Mouse (Mus musculus): ENCODE measurements around the gene Pnkd.
A peak's percentile ranks its signal among the peaks of the same experiment; 100 is the strongest.

Gene Pnkd

GRCm38 (mm10) chr1:74362325-74363229, 77.8 kb downstream of the Pnkd start:
- no peak for DNase-seq

DNA sequence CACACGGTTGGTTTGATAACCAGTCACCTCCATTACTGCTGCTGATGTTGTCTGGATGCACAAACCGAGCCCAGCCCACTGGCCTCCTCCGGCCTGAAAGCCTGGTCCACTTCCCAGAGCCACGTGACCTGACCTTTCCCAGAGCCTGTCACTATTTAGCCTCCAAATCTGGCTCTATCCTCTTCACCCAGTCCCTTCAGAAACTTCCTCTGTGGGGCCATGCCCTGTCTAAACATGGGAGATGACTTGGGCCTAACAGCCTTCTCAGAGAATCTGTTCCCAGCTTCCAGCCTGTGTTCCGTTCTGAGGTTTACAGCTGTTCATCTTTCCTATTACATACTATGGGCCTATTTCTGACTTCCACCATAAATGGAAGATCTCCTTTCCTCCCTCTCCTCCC, 78.7 kb downstream of the Pnkd start:
- no peak for DNase-seq

GRCm38 (mm10) chr1:74364270-74364669, 79.5 kb downstream of the Pnkd start:
- no peak for DNase-seq

- peak in 1 of 2 experiments; percentile 20 for DNase-seq
These were observed 83.3 kb downstream of the Pnkd start for GRCm38 (mm10) chr1:74367886-74368645.

GRCm38 (mm10) chr1:74370040-74370439, 85.3 kb downstream of the Pnkd start:
- no peak for DNase-seq

DNA sequence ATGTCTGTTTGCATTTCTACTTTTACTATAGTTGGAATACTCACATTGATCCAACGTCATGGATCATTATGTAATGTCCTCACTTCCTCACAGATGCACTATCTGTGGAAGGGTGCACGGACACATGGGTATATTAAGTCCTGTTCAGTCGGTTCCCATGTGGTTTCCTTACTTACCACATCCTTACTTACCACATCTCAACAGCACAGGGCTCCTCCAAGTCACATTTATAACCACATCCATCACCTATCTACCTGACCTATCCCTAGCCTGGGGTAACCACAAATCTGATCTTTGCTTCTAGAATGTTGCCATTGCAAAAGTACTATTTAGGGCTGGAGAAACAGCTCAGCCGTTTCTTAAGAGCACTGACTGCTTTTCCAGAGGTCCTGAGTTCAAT, 88.6 kb downstream of the Pnkd start:
- DNase-seq = no peak

- no peak for DNase-seq
These were observed 90.2 kb downstream of the Pnkd start, which contains the start of gene Slc11a1 for GRCm38 (mm10) chr1:74374980-74375379. Slc11a1 (plus strand) TSS chr1:74375195.

GRCm38 (mm10) chr1:74375561-74375960, 90.8 kb downstream of the Pnkd start:
- DNase-seq = no peak

- DNase-seq = no peak
These were observed 91.7 kb downstream of the Pnkd start for GRCm38 (mm10) chr1:74376396-74376795.

GRCm38 (mm10) chr1:74379058-74379504, 94.4 kb downstream of the Pnkd start:
- no peak for DNase-seq

GRCm38 (mm10) chr1:74380484-74380883, 95.8 kb downstream of the Pnkd start:
- DNase-seq = no peak

- DNase-seq = no peak
These were observed 96.9 kb downstream of the Pnkd start for GRCm38 (mm10) chr1:74381588-74382021.

DNA sequence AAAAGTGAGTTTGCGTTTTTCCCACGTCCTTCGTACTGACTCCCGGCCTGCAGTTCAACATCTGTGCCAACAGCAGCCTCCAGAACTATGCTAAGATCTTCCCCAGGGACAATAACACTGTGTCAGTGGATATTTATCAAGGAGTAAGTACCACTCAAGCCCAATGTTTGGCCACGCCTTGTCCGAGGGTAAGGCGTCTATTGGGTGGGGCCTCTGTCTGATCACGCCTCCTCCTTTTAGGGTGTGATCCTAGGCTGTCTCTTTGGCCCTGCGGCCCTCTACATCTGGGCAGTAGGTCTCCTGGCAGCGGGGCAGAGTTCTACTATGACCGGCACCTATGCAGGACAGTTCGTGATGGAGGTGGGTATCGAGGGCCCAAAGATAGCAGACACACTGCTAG, 98.7 kb downstream of the Pnkd start:
- DNase-seq = no peak

DNA sequence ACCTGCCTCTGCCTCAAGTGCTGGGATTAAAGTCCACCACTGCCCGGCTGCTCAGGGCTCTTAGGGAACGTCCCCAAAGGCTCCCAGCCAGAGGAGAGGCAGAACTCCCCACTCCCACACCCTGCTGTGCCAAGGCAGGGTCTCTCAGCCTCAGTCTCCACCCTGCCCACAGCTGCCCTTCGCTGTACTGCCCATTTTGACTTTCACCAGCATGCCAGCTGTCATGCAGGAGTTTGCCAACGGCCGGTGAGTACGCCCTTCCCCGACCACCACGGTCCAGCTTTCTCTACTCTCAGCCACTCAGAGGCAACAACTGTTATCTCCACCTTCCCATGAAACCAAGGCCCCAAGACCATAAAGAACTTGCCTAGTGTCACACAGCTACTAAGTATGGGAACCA, 99.8 kb downstream of the Pnkd start:
- DNase-seq = no peak

GRCm38 (mm10) chr1:74385064-74385463, 100.3 kb downstream of the Pnkd start:
- DNase-seq = no peak

DNA sequence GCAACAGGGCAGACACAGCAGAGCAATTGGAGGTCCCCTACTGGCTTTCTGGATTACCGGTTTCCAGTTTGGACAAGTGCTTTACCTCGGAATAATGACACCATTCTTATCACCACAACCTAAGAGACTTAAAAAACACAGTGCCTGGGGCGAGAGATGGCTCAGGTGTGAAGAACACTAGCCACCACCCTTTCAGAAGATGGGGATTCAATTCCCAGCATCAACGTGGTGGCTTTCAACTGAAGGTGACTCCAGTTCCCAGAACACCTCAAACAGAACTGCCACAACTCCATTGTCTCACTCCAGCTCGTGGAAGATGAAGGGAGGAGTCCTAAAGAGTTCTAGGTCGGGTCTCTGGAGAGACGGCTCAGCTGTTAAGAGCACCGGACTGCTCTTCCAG, 100.8 kb downstream of the Pnkd start:
- DNase-seq = no peak

- no peak for DNase-seq
These were observed 101.6 kb downstream of the Pnkd start for GRCm38 (mm10) chr1:74386363-74386713.

- peak; percentile 82 to 92 for DNase-seq
These were observed 102.1 kb downstream of the Pnkd start for GRCm38 (mm10) chr1:74386714-74387385.

DNA sequence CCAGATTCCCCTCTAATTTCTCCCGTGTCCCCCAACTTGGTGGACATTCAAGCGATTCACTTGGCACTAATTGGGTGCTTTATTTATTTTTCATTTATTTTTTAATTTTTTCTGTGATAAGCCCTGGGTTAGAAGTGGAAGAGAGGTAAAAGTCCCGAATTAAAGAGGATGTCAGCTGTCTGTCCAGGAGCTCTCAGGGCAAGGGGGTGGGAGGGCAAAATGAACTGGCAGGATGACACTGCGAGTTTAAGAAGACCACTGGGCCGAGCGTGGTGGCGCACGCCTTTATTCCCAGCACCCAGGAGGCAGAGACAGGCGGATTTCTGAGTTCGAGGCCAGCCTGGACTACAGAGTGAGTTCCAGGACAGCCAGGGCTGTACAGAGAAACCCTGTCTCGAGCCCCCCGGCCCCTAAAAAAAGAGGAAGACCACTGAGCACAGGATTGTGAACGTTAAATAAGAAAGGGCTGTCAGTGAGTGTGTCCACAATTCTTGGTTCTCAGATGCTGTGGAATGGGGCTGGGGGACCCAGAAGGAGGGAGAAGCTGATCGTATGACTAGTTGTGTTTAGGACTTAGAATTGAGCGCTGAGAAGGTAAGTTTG, 102.8 kb downstream of the Pnkd start:
- DNase-seq = no peak

DNA sequence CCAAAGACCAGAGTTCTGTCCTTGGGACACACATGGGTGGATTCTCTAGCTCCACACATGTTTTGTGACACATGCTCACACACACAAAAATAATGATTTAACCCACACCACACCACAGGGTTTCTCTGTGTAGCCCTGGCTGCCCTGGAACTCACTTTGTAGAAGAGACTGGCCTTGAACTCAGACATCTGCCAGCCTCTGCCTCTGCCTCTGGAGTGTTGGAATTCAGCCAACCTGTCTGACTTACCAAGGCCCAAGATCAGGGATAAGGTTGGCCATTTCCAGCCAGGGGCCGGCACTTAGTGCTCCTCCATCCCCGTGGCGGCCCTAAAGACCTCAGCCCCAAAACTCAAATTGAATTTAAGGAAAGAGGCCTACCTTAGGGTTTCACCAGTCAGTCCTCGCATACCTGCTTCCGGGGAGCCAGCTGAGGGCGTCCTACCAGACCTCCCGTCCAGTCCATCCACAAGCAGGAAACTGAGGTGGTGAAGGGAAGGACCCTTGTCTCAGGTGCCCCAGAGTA, 103.7 kb downstream of the Pnkd start:
- DNase-seq = no peak

DNA sequence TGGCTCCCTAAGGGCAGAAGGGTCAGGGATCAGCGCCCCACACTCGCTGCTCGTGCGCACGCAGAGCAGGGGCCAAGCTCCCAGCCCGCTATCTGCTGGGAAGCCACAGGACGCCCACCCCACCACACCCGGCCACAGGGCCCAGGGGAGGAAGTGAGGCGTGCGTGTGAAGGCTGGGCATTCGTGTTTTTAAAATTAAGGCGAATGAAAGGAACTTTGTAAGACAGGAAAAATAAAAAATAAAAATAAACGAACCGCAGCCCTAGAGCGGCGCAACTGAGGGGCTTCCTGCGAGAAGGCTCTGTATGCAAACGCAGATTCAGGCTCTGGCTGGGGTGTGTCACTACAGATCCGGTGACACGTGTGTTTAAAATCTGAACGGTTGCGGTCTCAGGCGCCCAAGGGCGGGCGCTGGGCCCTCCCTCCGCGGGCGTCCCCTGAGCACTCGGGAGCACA, 105.1 kb downstream of the Pnkd start:
- peak; percentile 56 to 68 for DNase-seq

GRCm38 (mm10) chr1:74390287-74390906, 105.7 kb downstream of the Pnkd start:
- DNase-seq = peak; percentile 43 to 58
